Mouse (Mus musculus): ENCODE data around the gene Naa35. TPM values are rescaled to one million over a fixed set of nuclear protein-coding genes. Genes with fewer than 3 reads are reported as not detected.

Naa35 gene
- total and polyA plus RNA-seq, 2 experiments from 2014 or later, result 31.3 to 72.5 TPM

GRCm38 (mm10) chr13:59661966-59662365, 76.9 kb downstream of the Naa35 start:
- no peaks in the 10 kb centered on the region for H3K27me3 ChIP-seq (ENCODE audit: control insufficient read depth, insufficient read depth, low read length)
- no peak overlapping the region for H3K4me2 ChIP-seq (ENCODE audit: low read depth, low read length)
- DNase-seq (ENCODE audit: low spot score) (no peak), ATAC-seq (ENCODE audit: insufficient read depth, low read depth) (no peak)
- H3K27ac ChIP-seq (ENCODE audit: low read depth), result no peak overlapping the region
- H3K9me3 ChIP-seq (replicated peaks; ENCODE audit: control insufficient read depth, low read length), result no peaks in the 10 kb centered on the region
- WGBS, result 93% methylated on average over 12 of the region's 12 CpGs
- TF ChIP-seq EP300 (IDR thresholded peaks at IDR 0.05; ENCODE audit: low read depth) (no peak), CTCF (IDR thresholded peaks at IDR 0.05; ENCODE audit: low read depth) (no peak)
- H3K4me3 ChIP-seq (ENCODE audit: low read depth, low read length), result no peak overlapping the region
- peaks cover 19% of the 10 kb centered on the region; the same call in 1 of the 2 replicates for H3K36me3 ChIP-seq (replicated peaks; ENCODE audit: control insufficient read depth, insufficient read depth, low read length)
- H3K4me1 ChIP-seq (ENCODE audit: control insufficient read depth, insufficient read depth), result no peaks in the 10 kb centered on the region
- no peak overlapping the region for H3K9ac ChIP-seq (replicated peaks; ENCODE audit: low read depth, low read length)

GRCm38 (mm10) chr13:59663939-59664712, 79.1 kb downstream of the Naa35 start:
- Histone ChIP-seq H3K4me1 (ENCODE audit: control insufficient read depth, insufficient read depth) (peaks cover 3% of the 10 kb centered on the region; the same call in 1 of the 2 replicates), H3K27ac (ENCODE audit: low read depth) (no peak overlapping the region), H3K27me3 (ENCODE audit: control insufficient read depth, insufficient read depth, low read length) (no peaks in the 10 kb centered on the region), H3K4me2 (ENCODE audit: low read depth, low read length) (no peak overlapping the region), H3K9me3 (replicated peaks; ENCODE audit: control insufficient read depth, low read length) (no peaks in the 10 kb centered on the region), H3K36me3 (replicated peaks; ENCODE audit: control insufficient read depth, insufficient read depth, low read length) (peaks cover 19% of the 10 kb centered on the region; the same call in 1 of the 2 replicates), H3K4me3 (ENCODE audit: low read depth, low read length) (no peak overlapping the region), H3K9ac (replicated peaks; ENCODE audit: low read depth, low read length) (no peak overlapping the region)
- DNase-seq (ENCODE audit: low spot score) (no peak), ATAC-seq (ENCODE audit: insufficient read depth, low read depth) (no peak)
- WGBS, result 86% methylated on average over 19 of the region's 19 CpGs
- TF ChIP-seq CTCF (IDR thresholded peaks at IDR 0.05; ENCODE audit: low read depth), result no peak

- DNase-seq (ENCODE audit: low spot score) (no peak), ATAC-seq (ENCODE audit: insufficient read depth, low read depth) (no peak)
- Histone ChIP-seq H3K27ac (ENCODE audit: low read depth) (no peak overlapping the region), H3K4me2 (ENCODE audit: low read depth, low read length) (no peak overlapping the region), H3K4me3 (ENCODE audit: low read depth, low read length) (no peak overlapping the region), H3K9me3 (replicated peaks; ENCODE audit: control insufficient read depth, low read length) (no peaks in the 10 kb centered on the region), H3K36me3 (replicated peaks; ENCODE audit: control insufficient read depth, insufficient read depth, low read length) (peaks cover 13% of the 10 kb centered on the region; the same call in 1 of the 2 replicates), H3K9ac (replicated peaks; ENCODE audit: low read depth, low read length) (no peak overlapping the region), H3K27me3 (ENCODE audit: control insufficient read depth, insufficient read depth, low read length) (no peaks in the 10 kb centered on the region), H3K4me1 (ENCODE audit: control insufficient read depth, insufficient read depth) (peaks cover 3% of the 10 kb centered on the region; the same call in 1 of the 2 replicates)
- WGBS, result 90% methylated on average over 5 of the region's 5 CpGs
- TF ChIP-seq CTCF (IDR thresholded peaks at IDR 0.05; ENCODE audit: low read depth), result no peak
- TF ChIP-seq EP300 (IDR thresholded peaks at IDR 0.05; ENCODE audit: low read depth), result no peak
These were observed 82.7 kb downstream of the Naa35 start for GRCm38 (mm10) chr13:59667763-59668162.

GRCm38 (mm10) chr13:59668501-59669093, 83.5 kb downstream of the Naa35 start:
- Histone ChIP-seq H3K9me3 (replicated peaks; ENCODE audit: control insufficient read depth, low read length) (no peaks in the 10 kb centered on the region), H3K4me2 (ENCODE audit: low read depth, low read length) (no peak overlapping the region), H3K4me3 (ENCODE audit: low read depth, low read length) (no peak overlapping the region), H3K9ac (replicated peaks; ENCODE audit: low read depth, low read length) (no peak overlapping the region), H3K27ac (ENCODE audit: low read depth) (peak overlapping the region; percentile 49; the same call in 1 of the 2 replicates), H3K27me3 (ENCODE audit: control insufficient read depth, insufficient read depth, low read length) (no peaks in the 10 kb centered on the region), H3K36me3 (replicated peaks; ENCODE audit: control insufficient read depth, insufficient read depth, low read length) (peaks cover 7% of the 10 kb centered on the region; the same call in 1 of the 2 replicates), H3K4me1 (ENCODE audit: control insufficient read depth, insufficient read depth) (peaks cover 3% of the 10 kb centered on the region; the same call in 1 of the 2 replicates)
- ATAC-seq (ENCODE audit: insufficient read depth, low read depth), result peak; percentile 72
- WGBS, result 27% methylated on average over 11 of the region's 11 CpGs
- DNase-seq (ENCODE audit: low spot score), result peak; percentile 36
- TF ChIP-seq EP300 (IDR thresholded peaks at IDR 0.05; ENCODE audit: low read depth), result no peak
- no peak for TF ChIP-seq CTCF (IDR thresholded peaks at IDR 0.05; ENCODE audit: low read depth)

DNA sequence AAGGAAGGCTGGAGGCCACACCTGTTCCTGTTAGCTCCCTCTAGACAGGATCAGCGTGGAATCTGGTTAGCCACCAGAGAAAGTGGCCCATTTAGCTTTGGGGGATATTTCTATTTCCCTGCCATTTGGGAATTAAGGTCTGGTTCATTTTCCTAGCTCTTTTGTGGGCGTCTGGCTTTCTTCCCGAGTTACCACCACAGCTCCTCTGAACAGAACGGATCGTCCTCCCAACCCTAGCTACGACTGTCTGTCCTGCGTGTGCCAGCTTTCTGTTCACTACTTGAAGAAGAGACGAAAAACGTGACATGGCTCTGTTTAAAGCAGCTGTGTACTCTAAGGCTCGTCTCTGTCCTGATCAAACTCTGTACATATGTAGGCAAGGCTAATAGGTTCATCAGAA, 84.9 kb downstream of the Naa35 start:
- WGBS, result 85% methylated on average over 10 of the region's 10 CpGs
- Histone ChIP-seq H3K27ac (ENCODE audit: low read depth) (no peak overlapping the region), H3K4me2 (ENCODE audit: low read depth, low read length) (no peak overlapping the region), H3K4me1 (ENCODE audit: control insufficient read depth, insufficient read depth) (peaks cover 11% of the 10 kb centered on the region), H3K9me3 (replicated peaks; ENCODE audit: control insufficient read depth, low read length) (no peaks in the 10 kb centered on the region), H3K9ac (replicated peaks; ENCODE audit: low read depth, low read length) (no peak overlapping the region), H3K36me3 (replicated peaks; ENCODE audit: control insufficient read depth, insufficient read depth, low read length) (peaks cover 3% of the 10 kb centered on the region; the same call in 1 of the 2 replicates), H3K4me3 (ENCODE audit: low read depth, low read length) (no peak overlapping the region), H3K27me3 (ENCODE audit: control insufficient read depth, insufficient read depth, low read length) (no peaks in the 10 kb centered on the region)
- DNase-seq (ENCODE audit: low spot score), result no peak
- ATAC-seq (ENCODE audit: insufficient read depth, low read depth), result no peak
- no peak for TF ChIP-seq EP300 (IDR thresholded peaks at IDR 0.05; ENCODE audit: low read depth)
- TF ChIP-seq CTCF (IDR thresholded peaks at IDR 0.05; ENCODE audit: low read depth), result no peak

All from heart, postnatal 0 days (tissue).